Mouse (Mus musculus): ENCODE results near the gene Dlgap4. TPM values are rescaled to one million over a fixed set of nuclear protein-coding genes. Genes with fewer than 3 reads are reported as not detected.

Gene Dlgap4
- polyA plus RNA-seq, 1 experiment from 2014 or later: 317 TPM

- H3K9me3 ChIP-seq: no peaks in the 10 kb centered on the region
- no peaks in the 10 kb centered on the region for H3K36me3 ChIP-seq
- H3K27me3 ChIP-seq: no peaks in the 10 kb centered on the region
- H3K4me1 ChIP-seq: peaks cover 25% of the 10 kb centered on the region
- H3K9ac ChIP-seq (replicated peaks): peak overlapping the region; percentile 33; the same call in 1 of the 2 replicates
- no peak for ATAC-seq (replicated peaks)
- no peak overlapping the region for H3K4me3 ChIP-seq
- H3K27ac ChIP-seq (replicated peaks): peak overlapping the region; percentile 65
- WGBS: 69% methylated on average over 13 of the region's 13 CpGs
- H3K4me2 ChIP-seq (replicated peaks): peak overlapping the region; percentile 65
These were observed 160.7 kb downstream of the Dlgap4 start for GRCm38 (mm10) chr2:156774035-156774737.

- WGBS: 1% methylated on average over 28 of the region's 28 CpGs
- H3K9ac ChIP-seq (replicated peaks): peak within 1 kb of the TSS; percentile 33
- peak within 1 kb of the TSS; percentile 65 for H3K27ac ChIP-seq (replicated peaks)
These were observed 161.4 kb downstream of the Dlgap4 start, which contains the start of gene Myl9 for GRCm38 (mm10) chr2:156774738-156775454. Myl9 (plus strand) TSS chr2:156775420.

GRCm38 (mm10) chr2:156775455-156776435, 162.2 kb downstream of the Dlgap4 start:
- 34% methylated on average over 17 of the region's 17 CpGs for WGBS
- Histone ChIP-seq H3K9me3 (no peaks in the 10 kb centered on the region), H3K36me3 (no peaks in the 10 kb centered on the region), H3K9ac (replicated peaks) (peak overlapping the region; percentile 33), H3K27me3 (no peaks in the 10 kb centered on the region), H3K4me2 (replicated peaks) (peak overlapping the region; percentile 65), H3K4me3 (peak overlapping the region; percentile 38), H3K4me1 (peaks cover 25% of the 10 kb centered on the region), H3K27ac (replicated peaks) (peak overlapping the region; percentile 65)
- 0 out of 2 replicates have a peak, but pooled peaks have one; percentile 7 for ATAC-seq (replicated peaks)

More at GRCm38 (mm10) chr2:156774738-156775454, 161.4 kb downstream of the Dlgap4 start, which contains the start of gene Myl9:
- no peaks in the 10 kb centered on the region for H3K9me3 ChIP-seq
- H3K4me1 ChIP-seq: peaks cover 25% of the 10 kb centered on the region
- H3K27me3 ChIP-seq: no peaks in the 10 kb centered on the region
- H3K4me3 ChIP-seq: peak within 1 kb of the TSS; percentile 38
- peak within 1 kb of the TSS; percentile 65 for H3K4me2 ChIP-seq (replicated peaks)
- no peaks in the 10 kb centered on the region for H3K36me3 ChIP-seq
- peak; percentile 80 for ATAC-seq (replicated peaks)

- Histone ChIP-seq H3K4me1 (peaks cover 25% of the 10 kb centered on the region), H3K4me3 (no peak overlapping the region), H3K27me3 (no peaks in the 10 kb centered on the region), H3K4me2 (replicated peaks) (no peak overlapping the region), H3K27ac (replicated peaks) (no peak overlapping the region), H3K9ac (replicated peaks) (no peak overlapping the region), H3K36me3 (no peaks in the 10 kb centered on the region), H3K9me3 (no peaks in the 10 kb centered on the region)
- WGBS: 92% methylated on average over 2 of the region's 2 CpGs
- ATAC-seq (replicated peaks): no peak
These were observed 163.4 kb downstream of the Dlgap4 start for GRCm38 (mm10) chr2:156776907-156777306.

GRCm38 (mm10) chr2:156777326-156778004, 164.0 kb downstream of the Dlgap4 start:
- 63% methylated on average over 7 of the region's 7 CpGs for WGBS
- no peaks in the 10 kb centered on the region for H3K9me3 ChIP-seq
- H3K4me1 ChIP-seq: peaks cover 25% of the 10 kb centered on the region
- H3K9ac ChIP-seq (replicated peaks): no peak overlapping the region
- H3K4me2 ChIP-seq (replicated peaks): no peak overlapping the region
- no peaks in the 10 kb centered on the region for H3K27me3 ChIP-seq
- no peak for ATAC-seq (replicated peaks)
- no peak overlapping the region for H3K27ac ChIP-seq (replicated peaks)
- no peaks in the 10 kb centered on the region for H3K36me3 ChIP-seq
- no peak overlapping the region for H3K4me3 ChIP-seq

GRCm38 (mm10) chr2:156778571-156778970, 165.1 kb downstream of the Dlgap4 start:
- peaks cover 25% of the 10 kb centered on the region for H3K4me1 ChIP-seq
- H3K9ac ChIP-seq (replicated peaks): no peak overlapping the region
- 89% methylated on average over 8 of the region's 8 CpGs for WGBS
- no peaks in the 10 kb centered on the region for H3K27me3 ChIP-seq
- no peak overlapping the region for H3K27ac ChIP-seq (replicated peaks)
- no peak for ATAC-seq (replicated peaks)
- no peaks in the 10 kb centered on the region for H3K36me3 ChIP-seq
- no peak overlapping the region for H3K4me3 ChIP-seq
- H3K4me2 ChIP-seq (replicated peaks): no peak overlapping the region
- H3K9me3 ChIP-seq: no peaks in the 10 kb centered on the region

- Histone ChIP-seq H3K27ac (replicated peaks) (no peak overlapping the region), H3K9ac (replicated peaks) (no peak overlapping the region), H3K36me3 (no peaks in the 10 kb centered on the region), H3K9me3 (no peaks in the 10 kb centered on the region), H3K4me1 (peaks cover 24% of the 10 kb centered on the region), H3K4me2 (replicated peaks) (no peak overlapping the region), H3K4me3 (no peak overlapping the region), H3K27me3 (no peaks in the 10 kb centered on the region)
- no peak for ATAC-seq (replicated peaks)
- 80% methylated on average over 5 of the region's 5 CpGs for WGBS
These were observed 165.5 kb downstream of the Dlgap4 start for GRCm38 (mm10) chr2:156779036-156779435.

- H3K4me2 ChIP-seq (replicated peaks): no peak overlapping the region
- no peaks in the 10 kb centered on the region for H3K27me3 ChIP-seq
- H3K36me3 ChIP-seq: no peaks in the 10 kb centered on the region
- no peaks in the 10 kb centered on the region for H3K9me3 ChIP-seq
- H3K4me3 ChIP-seq: no peak overlapping the region
- ATAC-seq (replicated peaks): no peak
- peaks cover 19% of the 10 kb centered on the region for H3K4me1 ChIP-seq
- no peak overlapping the region for H3K9ac ChIP-seq (replicated peaks)
- no peak overlapping the region for H3K27ac ChIP-seq (replicated peaks)
- 55% methylated on average over 2 of the region's 2 CpGs for WGBS
These were observed 166.0 kb downstream of the Dlgap4 start for GRCm38 (mm10) chr2:156779488-156779887.

- H3K4me1 ChIP-seq: peaks cover 13% of the 10 kb centered on the region
- H3K9ac ChIP-seq (replicated peaks): no peak overlapping the region
- WGBS: 79% methylated on average over 9 of the region's 9 CpGs
- H3K36me3 ChIP-seq: no peaks in the 10 kb centered on the region
- H3K4me3 ChIP-seq: no peak overlapping the region
- no peak for ATAC-seq (replicated peaks)
- H3K27me3 ChIP-seq: no peaks in the 10 kb centered on the region
- no peak overlapping the region for H3K4me2 ChIP-seq (replicated peaks)
- no peak overlapping the region for H3K27ac ChIP-seq (replicated peaks)
- no peaks in the 10 kb centered on the region for H3K9me3 ChIP-seq
These were observed 166.6 kb downstream of the Dlgap4 start for GRCm38 (mm10) chr2:156780129-156780528.

GRCm38 (mm10) chr2:156780752-156781151, 167.2 kb downstream of the Dlgap4 start:
- Histone ChIP-seq H3K4me3 (no peak overlapping the region), H3K36me3 (no peaks in the 10 kb centered on the region), H3K4me1 (peaks cover 7% of the 10 kb centered on the region), H3K9ac (replicated peaks) (no peak overlapping the region), H3K27me3 (no peaks in the 10 kb centered on the region), H3K4me2 (replicated peaks) (no peak overlapping the region), H3K27ac (replicated peaks) (no peak overlapping the region), H3K9me3 (no peaks in the 10 kb centered on the region)
- WGBS: 19% methylated on average over 17 of the region's 17 CpGs
- ATAC-seq (replicated peaks): no peak

- H3K4me3 ChIP-seq: no peak overlapping the region
- H3K36me3 ChIP-seq: no peaks in the 10 kb centered on the region
- ATAC-seq (replicated peaks): no peak
- H3K9me3 ChIP-seq: no peaks in the 10 kb centered on the region
- H3K4me1 ChIP-seq: peaks cover 5% of the 10 kb centered on the region; the same call in 1 of the 2 replicates
- no peaks in the 10 kb centered on the region for H3K27me3 ChIP-seq
- no peak overlapping the region for H3K4me2 ChIP-seq (replicated peaks)
- WGBS: 71% methylated on average over 4 of the region's 4 CpGs
- no peak overlapping the region for H3K27ac ChIP-seq (replicated peaks)
- no peak overlapping the region for H3K9ac ChIP-seq (replicated peaks)
These were observed 167.8 kb downstream of the Dlgap4 start for GRCm38 (mm10) chr2:156781281-156781680.

All from forebrain, embryonic 15.5 days (tissue).